ENCODE assay signal across 8 mouse cellular contexts in genomic region chr16:24392651-24393555, GRCm38 (mm10). TPM values are rescaled to one million over a fixed set of nuclear protein-coding genes. Genes with fewer than 3 reads are reported as not detected.
DNase-seq lines count a peak whose midpoint lies in the region; ATAC-seq and TF ChIP-seq lines count a peak whose summit lies in the region.

TSS of gene Lpp (plus strand) at chr16:24393507.

- H3K4me2 ChIP-seq in hindbrain, embryonic 16.5 days (ENCODE audit: low read length): peak within 1 kb of the TSS; percentile 93

- peak; percentile 95 for DNase-seq in NIH3T3 (ENCODE audit: low read depth)
- peak; percentile 83 for DNase-seq in cerebellum, adult 9-11 months
- DNase-seq in gastrocnemius, postnatal 10 days: peak; percentile 67
- DNase-seq in left cerebral cortex, adult 2 months (ENCODE audit: extremely low spot score in 1 of 2, low spot score in 2 of 2): peak; percentile 29 to 49
- peak; percentile 89 for DNase-seq in retina, postnatal 1 day
- peak; percentile 66 to 68 for DNase-seq in urinary bladder, adult 18-20 months (ENCODE audit: low spot score in 2 of 2)

- H3K27me3 ChIP-seq in hindbrain, embryonic 16.5 days (replicated peaks; ENCODE audit: control insufficient read depth, insufficient read depth, low read length): no peaks in the 10 kb centered on the region

- peaks cover 9% of the 10 kb centered on the region for H3K4me1 ChIP-seq in hindbrain, embryonic 16.5 days (ENCODE audit: control insufficient read depth, insufficient read depth, low read depth, low read length)

- H3K9me3 ChIP-seq in hindbrain, embryonic 16.5 days (ENCODE audit: control insufficient read depth, low read length): no peaks in the 10 kb centered on the region; the same call in 1 of the 2 replicates

- H3K9ac ChIP-seq in hindbrain, embryonic 16.5 days (ENCODE audit: low read depth, low read length): peak within 1 kb of the TSS; percentile 92

- ATAC-seq in hindbrain, embryonic 16.5 days: peak; percentile 89

- TF ChIP-seq CTCF in left cerebral cortex, adult 2 months (IDR thresholded peaks at IDR 0.05): no peak

- peak within 1 kb of the TSS; percentile 86 for H3K4me3 ChIP-seq in hindbrain, embryonic 16.5 days (ENCODE audit: low read length)
- peak within 1 kb of the TSS; percentile 81 for H3K4me3 ChIP-seq in left cerebral cortex, adult 2 months
- peak within 1 kb of the TSS; percentile 51 for H3K4me3 ChIP-seq in macrophage (ENCODE audit: inconsistent target)

- H3K36me3 ChIP-seq in hindbrain, embryonic 16.5 days (ENCODE audit: control insufficient read depth, insufficient read depth, low read length): no peaks in the 10 kb centered on the region
- H3K36me3 ChIP-seq in macrophage (ENCODE audit: inconsistent target): no peaks in the 10 kb centered on the region

- 3% methylated on average over 36 of the region's 42 CpGs for WGBS in hindbrain, embryonic 16.5 days
- 2% methylated on average over 40 of the region's 42 CpGs for WGBS in macrophage (ENCODE audit: missing documents)

- peaks cover 40% of the 10 kb centered on the region; the same call in 1 of the 2 replicates for H3K79me2 ChIP-seq in macrophage (ENCODE audit: inconsistent target)

- intact Hi-C loops in left cerebral cortex, adult 2 months (cut with DNase I): loop anchor here (2.0 to 5.0 kb wide), 2 partner anchors 404 to 669 kb away; partner anchors contain the start of genes Bcl6 and Gm37419

- peak within 1 kb of the TSS; percentile 84 for H3K27ac ChIP-seq in hindbrain, embryonic 16.5 days (ENCODE audit: low read depth, low read length)
- peak within 1 kb of the TSS; percentile 81 for H3K27ac ChIP-seq in left cerebral cortex, adult 2 months
- peak within 1 kb of the TSS; percentile 74 for H3K27ac ChIP-seq in macrophage

RNA-seq across cellular contexts. Expression of gene Lpp, which starts in this region (rescaled TPM):
- 10 to 100 TPM; 34.6 to 45.1 TPM for total RNA-seq in gastrocnemius, postnatal 10 days (2021)
- 10.9 and 12.6 TPM in 2 replicates for polyA plus RNA-seq in hindbrain, embryonic 16.5 days (2015; fragmentation: Nextera tagmentation; extraction: Ambion mirVana)
- 1 to 10 TPM; 6.9 to 7.5 TPM for total RNA-seq in left cerebral cortex, adult 2 months (2021)
- total RNA-seq in macrophage (2018; cell fraction: chromatin; rRNA removed): 100 to 1,000 TPM in 25 of 26 experiments, 10 to 100 TPM in 1; 97.8 to 182 (median 140) TPM
- total RNA-seq in macrophage (2018; cell fraction: cytosol; rRNA removed): 10 to 100 TPM; 22.5 to 51.4 (median 33.4) TPM
- 100 to 1,000 TPM in 8 of 26 experiments, 10 to 100 TPM in 18; 56.1 to 158 (median 91.5) TPM for total RNA-seq in macrophage (2018; cell fraction: nucleus; rRNA removed)
- polyA plus RNA-seq in macrophage (2018): 10.4 to 15.7 TPM (median 15.6 TPM) in 3 replicates

Comparison
In these comparisons a context has a peak if more than half of its experiments do, and no peak if none do; other contexts are left out.
1. Peak in every context shown above with its lines: DNase-seq, ATAC-seq, H3K4me3 ChIP-seq and H3K27ac ChIP-seq.
2. RNA of gene Lpp (total RNA-seq): 34.6 to 45.1 TPM in gastrocnemius, postnatal 10 days; 6.9 to 7.5 TPM in left cerebral cortex, adult 2 months; every median in the first group is over 4 times any median in the second.
3. DNase-seq: peak in every context shown above with its lines; median percentile 95 in NIH3T3; 89 in retina, postnatal 1 day; 83 in cerebellum, adult 9-11 months; 67 in gastrocnemius, postnatal 10 days; 67 in urinary bladder, adult 18-20 months; 39 in left cerebral cortex, adult 2 months.